Mouse (Mus musculus): ENCODE results near the gene Gramd1a. TPM values are rescaled to one million over a fixed set of nuclear protein-coding genes. Genes with fewer than 3 reads are reported as not detected.

Gramd1a gene
- 100 to 1,000 TPM; 118 to 124 TPM for total RNA-seq (2021)
- long read RNA-seq, experiment 1, partial matches to known transcripts, result 17 of 125 reads
- long read RNA-seq, experiment 1, other reads (novel, unspliced or antisense), result 108 of 125 reads
- long read RNA-seq, experiment 2, partial matches to known transcripts, result 21 of 150 reads
- long read RNA-seq, experiment 2, other reads (novel, unspliced or antisense), result 129 of 150 reads

- Histone ChIP-seq H3K27ac (peak within 1 kb of the TSS; percentile 32; the same call in 1 of the 2 replicates), H3K4me3 (no peak within 1 kb of the TSS)
- no peak for TF ChIP-seq CTCF (conservative IDR thresholded peaks at IDR 0.05)
- no peak for DNase-seq (ENCODE audit: low spot score in 2 of 2)
Measured at GRCm38 (mm10) chr7:31155296-31156033, at the start of gene Gramd1a. TSS of gene Gramd1a (minus strand) at chr7:31155896.

GRCm38 (mm10) chr7:31195591-31196307 lies 40.1 kb upstream of the Gramd1a start:
- H3K27ac ChIP-seq, result no peak overlapping the region
- TF ChIP-seq CTCF (conservative IDR thresholded peaks at IDR 0.05), result no peak
- no peak for DNase-seq (ENCODE audit: low spot score in 2 of 2)
- H3K4me3 ChIP-seq, result no peak overlapping the region

- Histone ChIP-seq H3K4me3 (no peak overlapping the region), H3K27ac (no peak overlapping the region)
- no peak for TF ChIP-seq CTCF (conservative IDR thresholded peaks at IDR 0.05)
- DNase-seq (ENCODE audit: low spot score in 2 of 2), result no peak
Measured at GRCm38 (mm10) chr7:31184711-31185110, 29.0 kb upstream of the Gramd1a start.

- H3K27ac ChIP-seq, result no peak overlapping the region
Measured at GRCm38 (mm10) chr7:31182863-31183262, 27.2 kb upstream of the Gramd1a start.

GRCm38 (mm10) chr7:31176886-31177763 lies 21.4 kb upstream of the Gramd1a start:
- peak overlapping the region; percentile 31 for H3K4me3 ChIP-seq
- DNase-seq (ENCODE audit: low spot score in 2 of 2), result peak; percentile 60 to 79
- peak; percentile 97 for TF ChIP-seq CTCF (conservative IDR thresholded peaks at IDR 0.05)
- no peak overlapping the region for H3K27ac ChIP-seq

More at GRCm38 (mm10) chr7:31182863-31183262, 27.2 kb upstream of the Gramd1a start:
- peak; percentile 30; the same call in 1 of the 2 replicates for TF ChIP-seq CTCF (conservative IDR thresholded peaks at IDR 0.05)
- no peak overlapping the region for H3K4me3 ChIP-seq
- no peak for DNase-seq (ENCODE audit: low spot score in 2 of 2)

- DNase-seq (ENCODE audit: low spot score in 2 of 2), result no peak
- TF ChIP-seq CTCF (conservative IDR thresholded peaks at IDR 0.05), result no peak
- H3K4me3 ChIP-seq, result no peak overlapping the region
- H3K27ac ChIP-seq, result no peak overlapping the region
Measured at GRCm38 (mm10) chr7:31175096-31175495, 19.4 kb upstream of the Gramd1a start.

- Histone ChIP-seq H3K27ac (no peak overlapping the region), H3K4me3 (no peak overlapping the region)
- TF ChIP-seq CTCF (conservative IDR thresholded peaks at IDR 0.05), result no peak
- DNase-seq (ENCODE audit: low spot score in 2 of 2), result no peak
Measured at GRCm38 (mm10) chr7:31174466-31174865, 18.8 kb upstream of the Gramd1a start.

- peak in 1 of 2 experiments; percentile 29 for DNase-seq (ENCODE audit: low spot score in 2 of 2)
- peak; percentile 83 for TF ChIP-seq CTCF (conservative IDR thresholded peaks at IDR 0.05)
- H3K4me3 ChIP-seq, result no peak overlapping the region
Measured at GRCm38 (mm10) chr7:31172238-31172637, 16.5 kb upstream of the Gramd1a start.

GRCm38 (mm10) chr7:31170520-31170919 lies 14.8 kb upstream of the Gramd1a start:
- no peak for DNase-seq (ENCODE audit: low spot score in 2 of 2)

More at GRCm38 (mm10) chr7:31172238-31172637, 16.5 kb upstream of the Gramd1a start:
- no peak overlapping the region for H3K27ac ChIP-seq

GRCm38 (mm10) chr7:31168412-31168811 lies 12.7 kb upstream of the Gramd1a start:
- H3K27ac ChIP-seq, result no peak overlapping the region
- DNase-seq (ENCODE audit: low spot score in 2 of 2), result no peak
- no peak overlapping the region for H3K4me3 ChIP-seq
- no peak for TF ChIP-seq CTCF (conservative IDR thresholded peaks at IDR 0.05)

More at GRCm38 (mm10) chr7:31170520-31170919, 14.8 kb upstream of the Gramd1a start:
- Histone ChIP-seq H3K27ac (no peak overlapping the region), H3K4me3 (no peak overlapping the region)
- TF ChIP-seq CTCF (conservative IDR thresholded peaks at IDR 0.05), result no peak

GRCm38 (mm10) chr7:31164748-31165147 lies 9.1 kb upstream of the Gramd1a start:
- DNase-seq (ENCODE audit: low spot score in 2 of 2), result no peak
- no peak overlapping the region for H3K27ac ChIP-seq
- no peak for TF ChIP-seq CTCF (conservative IDR thresholded peaks at IDR 0.05)
- H3K4me3 ChIP-seq, result no peak overlapping the region

All from layer of hippocampus, adult 2 months (tissue).